Mouse (Mus musculus): Measurements from ENCODE around the gene Tst. TPM values are rescaled to one million over a fixed set of nuclear protein-coding genes. Genes with fewer than 3 reads are reported as not detected.

The Tst gene
- polyA plus RNA-seq, 1 experiment from 2014 or later, result 32.8 TPM

- Histone ChIP-seq H3K27ac (ENCODE audit: low read depth, low read length) (no peak overlapping the region), H3K4me1 (ENCODE audit: control insufficient read depth, insufficient read depth, low read length) (no peaks in the 10 kb centered on the region), H3K36me3 (ENCODE audit: control insufficient read depth, insufficient read depth, low read length) (no peaks in the 10 kb centered on the region), H3K9ac (ENCODE audit: low read depth, low read length) (no peak overlapping the region), H3K4me2 (replicated peaks; ENCODE audit: low read depth, low read length) (no peak overlapping the region), H3K4me3 (ENCODE audit: low read length) (no peak overlapping the region), H3K9me3 (ENCODE audit: control insufficient read depth, low read length) (no peaks in the 10 kb centered on the region), H3K27me3 (ENCODE audit: control insufficient read depth, insufficient read depth, low read length) (peaks cover 6% of the 10 kb centered on the region)
- WGBS, result 51% methylated on average over 3 of the region's 3 CpGs
- no peak for ATAC-seq (ENCODE audit: low FRiP score, low TSS enrichment)
These were observed 32.9 kb downstream of the Tst start for GRCm38 (mm10) chr15:78372796-78373195.

DNA sequence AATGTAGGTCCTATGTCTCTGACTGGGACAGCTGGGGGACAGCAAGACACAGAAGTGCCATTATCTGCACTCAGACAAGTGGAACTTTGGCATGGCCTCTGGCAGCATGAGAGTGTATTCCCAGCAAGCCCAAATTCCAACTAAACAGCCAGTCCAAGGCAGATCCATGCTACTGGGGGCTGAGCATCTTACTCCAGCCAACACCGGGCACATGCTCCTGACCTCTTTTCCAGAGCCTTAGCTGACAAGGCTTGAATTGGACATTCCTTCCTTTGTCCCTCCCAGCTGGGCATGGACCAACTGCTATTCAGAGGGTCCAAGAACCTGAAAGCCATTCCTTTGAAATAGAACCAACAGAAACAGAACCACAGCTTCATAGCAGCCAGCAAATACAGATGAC, 36.1 kb downstream of the Tst start:
- no peak overlapping the region for H3K27ac ChIP-seq (ENCODE audit: low read depth, low read length)
- peaks cover 6% of the 10 kb centered on the region for H3K27me3 ChIP-seq (ENCODE audit: control insufficient read depth, insufficient read depth, low read length)
- no peak overlapping the region for H3K4me2 ChIP-seq (replicated peaks; ENCODE audit: low read depth, low read length)
- WGBS, result 83% methylated on average over 1 of the region's 1 CpGs
- no peak overlapping the region for H3K9ac ChIP-seq (ENCODE audit: low read depth, low read length)
- H3K4me1 ChIP-seq (ENCODE audit: control insufficient read depth, insufficient read depth, low read length), result no peaks in the 10 kb centered on the region
- H3K9me3 ChIP-seq (ENCODE audit: control insufficient read depth, low read length), result no peaks in the 10 kb centered on the region
- no peak overlapping the region for H3K4me3 ChIP-seq (ENCODE audit: low read length)
- H3K36me3 ChIP-seq (ENCODE audit: control insufficient read depth, insufficient read depth, low read length), result no peaks in the 10 kb centered on the region
- no peak for ATAC-seq (ENCODE audit: low FRiP score, low TSS enrichment)

- no peaks in the 10 kb centered on the region for H3K36me3 ChIP-seq (ENCODE audit: control insufficient read depth, insufficient read depth, low read length)
- no peak overlapping the region for H3K4me3 ChIP-seq (ENCODE audit: low read length)
- no peaks in the 10 kb centered on the region for H3K9me3 ChIP-seq (ENCODE audit: control insufficient read depth, low read length)
- H3K9ac ChIP-seq (ENCODE audit: low read depth, low read length), result no peak overlapping the region
- no peak overlapping the region for H3K4me2 ChIP-seq (replicated peaks; ENCODE audit: low read depth, low read length)
- no peak overlapping the region for H3K27ac ChIP-seq (ENCODE audit: low read depth, low read length)
- no peak; the same call in 1 of the 2 replicates for ATAC-seq (ENCODE audit: low FRiP score, low TSS enrichment)
- H3K27me3 ChIP-seq (ENCODE audit: control insufficient read depth, insufficient read depth, low read length), result peaks cover 6% of the 10 kb centered on the region
- WGBS, result 11% methylated on average over 8 of the region's 8 CpGs
- no peaks in the 10 kb centered on the region for H3K4me1 ChIP-seq (ENCODE audit: control insufficient read depth, insufficient read depth, low read length)
These were observed 36.8 kb downstream of the Tst start for GRCm38 (mm10) chr15:78368926-78369346.

- no peak for ATAC-seq (ENCODE audit: low FRiP score, low TSS enrichment)
- Histone ChIP-seq H3K4me3 (ENCODE audit: low read length) (no peak overlapping the region), H3K4me1 (ENCODE audit: control insufficient read depth, insufficient read depth, low read length) (no peaks in the 10 kb centered on the region), H3K4me2 (replicated peaks; ENCODE audit: low read depth, low read length) (no peak overlapping the region), H3K27me3 (ENCODE audit: control insufficient read depth, insufficient read depth, low read length) (peaks cover 6% of the 10 kb centered on the region), H3K9ac (ENCODE audit: low read depth, low read length) (no peak overlapping the region), H3K9me3 (ENCODE audit: control insufficient read depth, low read length) (no peaks in the 10 kb centered on the region), H3K27ac (ENCODE audit: low read depth, low read length) (no peak overlapping the region), H3K36me3 (ENCODE audit: control insufficient read depth, insufficient read depth, low read length) (no peaks in the 10 kb centered on the region)
- 75% methylated on average over 3 of the region's 3 CpGs for WGBS
These were observed 37.9 kb downstream of the Tst start for GRCm38 (mm10) chr15:78367811-78368210.

DNA sequence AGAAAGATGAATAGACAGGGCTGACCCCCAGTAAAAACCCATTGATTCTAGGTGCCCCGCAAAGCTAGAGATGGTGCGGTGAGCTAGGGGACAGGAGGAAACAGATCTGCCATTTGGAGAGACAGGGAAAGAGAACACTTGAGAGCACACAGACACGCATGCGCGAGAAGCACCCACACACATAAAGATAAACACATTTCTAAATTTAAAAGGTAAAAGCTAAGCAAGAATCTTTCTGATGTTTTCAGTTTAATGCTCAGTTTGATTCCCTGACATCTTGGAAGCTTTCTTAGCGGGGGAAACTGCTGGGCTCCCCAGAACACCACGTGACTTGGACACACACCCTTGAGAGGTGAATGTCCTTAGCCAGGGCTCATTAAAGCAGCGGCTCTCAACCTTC, 38.8 kb downstream of the Tst start:
- no peak for ATAC-seq (ENCODE audit: low FRiP score, low TSS enrichment)
- Histone ChIP-seq H3K4me3 (ENCODE audit: low read length) (no peak overlapping the region), H3K9me3 (ENCODE audit: control insufficient read depth, low read length) (no peaks in the 10 kb centered on the region), H3K9ac (ENCODE audit: low read depth, low read length) (no peak overlapping the region), H3K36me3 (ENCODE audit: control insufficient read depth, insufficient read depth, low read length) (no peaks in the 10 kb centered on the region), H3K4me2 (replicated peaks; ENCODE audit: low read depth, low read length) (no peak overlapping the region), H3K27ac (ENCODE audit: low read depth, low read length) (no peak overlapping the region), H3K27me3 (ENCODE audit: control insufficient read depth, insufficient read depth, low read length) (peaks cover 6% of the 10 kb centered on the region), H3K4me1 (ENCODE audit: control insufficient read depth, insufficient read depth, low read length) (no peaks in the 10 kb centered on the region)
- WGBS, result 69% methylated on average over 8 of the region's 8 CpGs

- no peaks in the 10 kb centered on the region for H3K36me3 ChIP-seq (ENCODE audit: control insufficient read depth, insufficient read depth, low read length)
- ATAC-seq (ENCODE audit: low FRiP score, low TSS enrichment), result no peak
- 37% methylated on average over 2 of the region's 2 CpGs for WGBS
These were observed 39.8 kb downstream of the Tst start for GRCm38 (mm10) chr15:78365916-78366315.

DNA sequence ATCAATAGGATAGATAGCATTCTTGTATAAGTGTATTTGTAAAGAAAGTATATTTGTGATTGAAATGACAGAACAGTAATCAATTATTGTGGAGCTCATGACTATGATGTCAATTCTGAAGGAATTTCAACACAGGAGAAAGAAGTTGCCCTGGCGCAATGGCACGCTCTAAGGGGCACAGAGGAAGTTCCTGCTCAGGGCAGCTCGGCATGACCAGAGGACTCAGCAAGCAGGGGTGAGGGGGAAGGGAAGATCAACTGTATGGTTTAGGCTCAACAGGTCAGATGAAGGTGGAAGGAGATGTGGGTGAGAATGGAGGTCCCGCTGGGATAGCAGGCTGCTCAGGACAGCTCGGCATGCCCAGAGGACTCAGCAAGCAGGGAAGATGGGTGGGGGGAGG, 50.2 kb downstream of the Tst start:
- no peaks in the 10 kb centered on the region for H3K36me3 ChIP-seq (ENCODE audit: control insufficient read depth, insufficient read depth, low read length)
- 77% methylated on average over 5 of the region's 5 CpGs for WGBS

More at GRCm38 (mm10) chr15:78365916-78366315, 39.8 kb downstream of the Tst start:
- Histone ChIP-seq H3K4me3 (ENCODE audit: low read length) (no peak overlapping the region), H3K27ac (ENCODE audit: low read depth, low read length) (no peak overlapping the region), H3K9me3 (ENCODE audit: control insufficient read depth, low read length) (no peaks in the 10 kb centered on the region), H3K4me1 (ENCODE audit: control insufficient read depth, insufficient read depth, low read length) (no peaks in the 10 kb centered on the region), H3K9ac (ENCODE audit: low read depth, low read length) (no peak overlapping the region), H3K4me2 (replicated peaks; ENCODE audit: low read depth, low read length) (no peak overlapping the region), H3K27me3 (ENCODE audit: control insufficient read depth, insufficient read depth, low read length) (peaks cover 6% of the 10 kb centered on the region)

DNA sequence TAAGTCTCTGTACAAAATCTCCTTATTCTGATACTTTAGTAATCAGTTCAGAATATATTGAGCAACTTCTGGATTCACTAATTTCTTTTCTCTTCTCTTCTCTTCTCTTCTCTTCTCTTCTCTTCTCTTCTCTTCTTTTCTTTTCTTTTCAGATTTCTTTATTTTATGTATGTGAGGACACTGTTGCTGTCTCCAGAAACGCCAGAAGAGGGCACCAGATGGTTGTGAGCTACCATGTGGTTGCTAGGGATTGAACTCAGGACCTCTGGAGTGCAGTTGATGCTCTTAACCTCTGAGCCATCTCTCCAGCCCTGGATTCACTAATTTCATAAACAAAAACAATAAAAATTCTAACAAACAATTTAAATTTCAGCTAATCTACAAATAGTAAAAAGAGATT, 50.7 kb downstream of the Tst start:
- no peak for ATAC-seq (ENCODE audit: low FRiP score, low TSS enrichment)
- H3K36me3 ChIP-seq (ENCODE audit: control insufficient read depth, insufficient read depth, low read length), result no peaks in the 10 kb centered on the region
- H3K4me2 ChIP-seq (replicated peaks; ENCODE audit: low read depth, low read length), result no peak overlapping the region
- 0% methylated on average over 1 of the region's 1 CpGs for WGBS
- no peaks in the 10 kb centered on the region for H3K27me3 ChIP-seq (ENCODE audit: control insufficient read depth, insufficient read depth, low read length)
- H3K9me3 ChIP-seq (ENCODE audit: control insufficient read depth, low read length), result no peaks in the 10 kb centered on the region
- no peak overlapping the region for H3K27ac ChIP-seq (ENCODE audit: low read depth, low read length)
- no peak overlapping the region for H3K4me3 ChIP-seq (ENCODE audit: low read length)
- H3K4me1 ChIP-seq (ENCODE audit: control insufficient read depth, insufficient read depth, low read length), result no peaks in the 10 kb centered on the region
- no peak overlapping the region for H3K9ac ChIP-seq (ENCODE audit: low read depth, low read length)

More for the DNA sequence above, 50.2 kb downstream of the Tst start:
- ATAC-seq (ENCODE audit: low FRiP score, low TSS enrichment), result no peak
- Histone ChIP-seq H3K27me3 (ENCODE audit: control insufficient read depth, insufficient read depth, low read length) (no peaks in the 10 kb centered on the region), H3K4me2 (replicated peaks; ENCODE audit: low read depth, low read length) (no peak overlapping the region), H3K4me3 (ENCODE audit: low read length) (no peak overlapping the region), H3K9me3 (ENCODE audit: control insufficient read depth, low read length) (no peaks in the 10 kb centered on the region), H3K9ac (ENCODE audit: low read depth, low read length) (no peak overlapping the region), H3K27ac (ENCODE audit: low read depth, low read length) (no peak overlapping the region), H3K4me1 (ENCODE audit: control insufficient read depth, insufficient read depth, low read length) (no peaks in the 10 kb centered on the region)

GRCm38 (mm10) chr15:78351586-78352165, 54.0 kb downstream of the Tst start:
- no peaks in the 10 kb centered on the region for H3K36me3 ChIP-seq (ENCODE audit: control insufficient read depth, insufficient read depth, low read length)
- H3K4me2 ChIP-seq (replicated peaks; ENCODE audit: low read depth, low read length), result no peak overlapping the region
- no peaks in the 10 kb centered on the region for H3K9me3 ChIP-seq (ENCODE audit: control insufficient read depth, low read length)
- no peak overlapping the region for H3K27ac ChIP-seq (ENCODE audit: low read depth, low read length)
- H3K4me3 ChIP-seq (ENCODE audit: low read length), result no peak overlapping the region
- ATAC-seq (ENCODE audit: low FRiP score, low TSS enrichment), result no peak
- no peak overlapping the region for H3K9ac ChIP-seq (ENCODE audit: low read depth, low read length)
- 58% methylated on average over 3 of the region's 3 CpGs for WGBS
- H3K27me3 ChIP-seq (ENCODE audit: control insufficient read depth, insufficient read depth, low read length), result no peaks in the 10 kb centered on the region
- H3K4me1 ChIP-seq (ENCODE audit: control insufficient read depth, insufficient read depth, low read length), result no peaks in the 10 kb centered on the region
